Mouse (Mus musculus): ENCODE results near the gene Dclk2. TPM values are rescaled to one million over a fixed set of nuclear protein-coding genes. Genes with fewer than 3 reads are reported as not detected.

Dclk2 gene
- polyA plus RNA-seq, 1 experiment from 2014 or later, result 19.0 TPM

Other genes starting within 250 kb of the Dclk2 start
- gene Cd1d1, start 78.6 kb upstream of the Dclk2 start, polyA plus RNA-seq (2016; fragmentation: Nextera tagmentation; extraction: Ambion mirVana), result 20.1 and 29.0 TPM in 2 replicates